Mouse (Mus musculus): ENCODE measurements around the gene Kpna1. TPM values are rescaled to one million over a fixed set of nuclear protein-coding genes. Genes with fewer than 3 reads are reported as not detected.

The Kpna1 gene
- total and polyA plus RNA-seq, 3 experiments = 22.1 to 63.9 (median 57.9) TPM

DNA sequence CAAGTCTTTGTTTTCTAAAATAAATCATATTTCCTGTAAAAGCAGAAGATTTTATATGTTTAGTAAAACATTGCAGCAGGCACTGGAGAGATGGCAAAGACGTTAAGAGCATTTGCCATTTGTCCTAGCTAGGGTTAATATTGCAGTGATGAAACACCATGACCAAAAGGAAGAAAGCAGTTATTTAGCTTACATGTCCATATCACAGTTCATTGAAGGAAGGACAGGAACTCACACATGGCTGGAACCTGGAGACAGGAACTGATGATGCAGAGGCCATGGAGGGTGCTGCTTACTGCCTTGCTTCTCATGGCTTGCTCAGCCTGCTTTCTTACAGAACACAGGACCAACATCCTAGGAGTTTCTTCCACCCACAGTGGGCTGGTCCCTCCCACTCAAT, 13.8 kb downstream of the Kpna1 start:
- Histone ChIP-seq H3K27ac (ENCODE audit: insufficient read depth, low read depth) (no peak overlapping the region), H3K4me2 (ENCODE audit: insufficient read depth, low read depth, poor library complexity, severe bottlenecking) (no peak overlapping the region), H3K4me3 (replicated peaks in 1 of 3; ENCODE audit: low read depth in 2 of 3, low read length in 2 of 3, poor library complexity in 1 of 3) (no peak overlapping the region), H3K4me1 (ENCODE audit: control insufficient read depth in 1 of 2, insufficient read depth in 2 of 2) (peaks cover 3 to 41% of the 10 kb centered on the region in 2 experiments; a peak in 3 of 4 replicates), H3K36me3 (replicated peaks in 1 of 2; ENCODE audit: control insufficient read depth in 1 of 2, insufficient read depth in 1 of 2, low read length in 1 of 2) (peaks cover 0 to 14% of the 10 kb centered on the region in 2 experiments), H3K9me3 (replicated peaks; ENCODE audit: low read length) (no peaks in the 10 kb centered on the region), H3K27me3 (replicated peaks) (no peaks in the 10 kb centered on the region), H3K79me2 (replicated peaks; ENCODE audit: control insufficient read depth, extremely low read depth, insufficient read depth, poor library complexity, severe bottlenecking) (peaks cover 88% of the 10 kb centered on the region), H3K9ac (ENCODE audit: insufficient read depth, low read depth) (no peak overlapping the region)
- in situ Hi-C loops (cut with MboI; ENCODE audit: low pct_ligation_motif_present, low pct_unique_long_range_greater_than_20kb, low sequenced_read_pairs) (no loop called here), dilution Hi-C loops (cut with MboI; ENCODE audit: extremely low pct_ligation_motif_present, extremely low pct_unique_long_range_greater_than_20kb, low sequenced_read_pairs) (no loop called here)
- DNase-seq (ENCODE audit: extremely low read depth) = no peak
- TF ChIP-seq ZC3H11A (IDR thresholded peaks at IDR 0.05; ENCODE audit: low read depth, low read length) (no peak), CHD1 (IDR thresholded peaks at IDR 0.05; ENCODE audit: low read depth, low read length) (no peak), MAZ (IDR thresholded peaks at IDR 0.05; ENCODE audit: low read depth, low read length) (no peak), GABPA (IDR thresholded peaks at IDR 0.05; ENCODE audit: insufficient replicate concordance, low read depth, low read length) (no peak), KAT2A (IDR thresholded peaks at IDR 0.05; ENCODE audit: insufficient replicate concordance, low read length) (no peak), IRF4 (IDR thresholded peaks at IDR 0.05; ENCODE audit: low read depth, low read length) (no peak), TCF12 (IDR thresholded peaks at IDR 0.05; ENCODE audit: low read depth, low read length) (no peak), ZNF384 (IDR thresholded peaks at IDR 0.05; ENCODE audit: low read depth, low read length) (no peak), TBP (conservative IDR thresholded peaks at IDR 0.05; ENCODE audit: low read depth, low read length) (no peak), ZKSCAN1 (IDR thresholded peaks at IDR 0.05; ENCODE audit: borderline replicate concordance, low read depth, low read length) (no peak), NELFE (IDR thresholded peaks at IDR 0.05; ENCODE audit: low read depth, low read length) (no peak), EP300 (IDR thresholded peaks at IDR 0.05; ENCODE audit: low read length) (no peak), ELF1 (IDR thresholded peaks at IDR 0.05; ENCODE audit: low read depth, low read length) (no peak), PAX5 (IDR thresholded peaks at IDR 0.05; ENCODE audit: low read length) (no peak), RAD21 (IDR thresholded peaks at IDR 0.05; ENCODE audit: low read depth, low read length) (no peak), BHLHE40 (IDR thresholded peaks at IDR 0.05; ENCODE audit: low read depth, low read length) (no peak)

DNA sequence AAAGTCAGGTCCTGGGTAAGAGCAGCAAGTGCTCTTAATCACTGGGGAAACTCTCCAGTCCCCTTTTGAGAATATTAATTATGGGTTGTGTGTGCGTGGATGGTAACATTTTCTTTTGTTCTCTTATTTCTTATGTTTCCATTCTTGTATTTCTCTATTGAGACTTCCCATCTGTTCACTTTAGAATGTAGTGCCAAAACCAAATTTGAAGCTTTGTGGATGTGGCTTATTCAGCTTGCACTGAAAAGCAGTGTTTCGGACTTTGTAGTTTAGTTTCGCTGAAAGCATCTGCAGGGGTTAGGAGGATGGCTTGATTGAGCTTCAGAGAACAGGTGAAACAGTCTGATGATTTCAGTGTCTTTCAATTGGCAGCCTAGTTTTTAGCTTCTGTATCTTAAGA, 14.8 kb downstream of the Kpna1 start:
- no peak for DNase-seq (ENCODE audit: extremely low read depth)
- H3K4me2 ChIP-seq (ENCODE audit: insufficient read depth, low read depth, poor library complexity, severe bottlenecking) = no peak overlapping the region
- H3K36me3 ChIP-seq (replicated peaks in 1 of 2; ENCODE audit: control insufficient read depth in 1 of 2, insufficient read depth in 1 of 2, low read length in 1 of 2) = peaks cover 0 to 18% of the 10 kb centered on the region in 2 experiments
- H3K27me3 ChIP-seq (replicated peaks) = no peaks in the 10 kb centered on the region
- H3K27ac ChIP-seq (ENCODE audit: insufficient read depth, low read depth) = no peak overlapping the region
- TF ChIP-seq RCOR1 (conservative IDR thresholded peaks at IDR 0.05; ENCODE audit: low read depth, low read length) (no peak), USF1 (IDR thresholded peaks at IDR 0.05; ENCODE audit: low read depth, low read length) (no peak), PAX5 (IDR thresholded peaks at IDR 0.05; ENCODE audit: low read length) (no peak), CTCF (conservative IDR thresholded peaks at IDR 0.05 in 1 of 2, IDR thresholded peaks at IDR 0.05 in 1 of 2; ENCODE audit: low read depth in 2 of 2, low read length in 2 of 2) (no peak), ELF1 (IDR thresholded peaks at IDR 0.05; ENCODE audit: low read depth, low read length) (no peak), UBTF (IDR thresholded peaks at IDR 0.05; ENCODE audit: low read depth, low read length) (no peak), ZNF384 (IDR thresholded peaks at IDR 0.05; ENCODE audit: low read depth, low read length) (no peak), JUND (conservative IDR thresholded peaks at IDR 0.05; ENCODE audit: low read depth, low read length) (no peak)
- H3K9ac ChIP-seq (ENCODE audit: insufficient read depth, low read depth) = no peak overlapping the region
- H3K4me1 ChIP-seq (ENCODE audit: control insufficient read depth in 1 of 2, insufficient read depth in 2 of 2) = peaks cover 3 to 33% of the 10 kb centered on the region in 2 experiments; a peak in 3 of 4 replicates
- H3K4me3 ChIP-seq (replicated peaks in 1 of 3; ENCODE audit: low read depth in 2 of 3, low read length in 2 of 3, poor library complexity in 1 of 3) = no peak overlapping the region
- H3K79me2 ChIP-seq (replicated peaks; ENCODE audit: control insufficient read depth, extremely low read depth, insufficient read depth, poor library complexity, severe bottlenecking) = peaks cover 87% of the 10 kb centered on the region
- dilution Hi-C loops (cut with MboI; ENCODE audit: extremely low pct_ligation_motif_present, extremely low pct_unique_long_range_greater_than_20kb, low sequenced_read_pairs) = no loop called here
- in situ Hi-C loops (cut with MboI; ENCODE audit: low pct_ligation_motif_present, low pct_unique_long_range_greater_than_20kb, low sequenced_read_pairs) = no loop called here
- H3K9me3 ChIP-seq (replicated peaks; ENCODE audit: low read length) = no peaks in the 10 kb centered on the region

Measured in CH12.LX (cell line).